Mouse (Mus musculus) bone marrow macrophage, adult 2 months (primary cell): ENCODE results near the gene Psmc3ip. TPM values are rescaled to one million over a fixed set of nuclear protein-coding genes. Genes with fewer than 3 reads are reported as not detected.

Experiments
- H3K27ac ChIP-seq: 2 replicates; pipeline ENCODE4 v1.5.1; 2012; ENCODE audit warnings: low read depth, low read length; ENCODE audit not compliant: insufficient read depth
- H3K4me1 ChIP-seq: 2 replicates; pipeline ENCODE4 v1.6.1; 2012; ENCODE audit warnings: low read length; ENCODE audit not compliant: control insufficient read depth, insufficient read depth
- H3K4me3 ChIP-seq: 2 replicates; pipeline ENCODE4 v1.5.1; 2012; ENCODE audit warnings: mild to moderate bottlenecking, low read length, moderate library complexity; ENCODE audit not compliant: insufficient read depth
- CTCF ChIP-seq: IDR thresholded peaks from 2 replicates; pipeline ENCODE4 v1.5.1; 2012; ENCODE audit warnings: low read depth, mild to moderate bottlenecking, low read length, moderate library complexity
- POLR2A ChIP-seq: IDR thresholded peaks from 2 replicates; pipeline ENCODE4 v1.6.1; 2012; ENCODE audit warnings: mild to moderate bottlenecking, low read depth, low read length, borderline replicate concordance
- polyA plus RNA-seq: library from polyadenylated mRNA; stranded (reverse); fragments of >200 nt; gene quantifications from 2 replicates; pipeline ENCODE4 v1.2.4, GENCODE M21; 2012; ENCODE audit not compliant: missing spikeins, insufficient read depth, insufficient read length

The Psmc3ip gene
- polyA plus RNA-seq, 1 experiment, result 4.1 TPM

GRCm38 (mm10) chr11:101089931-101090330 lies 5.3 kb downstream of the Psmc3ip start:
- Histone ChIP-seq H3K4me3 (no peak overlapping the region), H3K27ac (no peak overlapping the region), H3K4me1 (peaks cover 24% of the 10 kb centered on the region)
- TF ChIP-seq POLR2A (no peak), CTCF (no peak)

GRCm38 (mm10) chr11:101087682-101088055 lies 7.6 kb downstream of the Psmc3ip start:
- H3K27ac ChIP-seq, result no peak overlapping the region
- peaks cover 26% of the 10 kb centered on the region for H3K4me1 ChIP-seq
- no peak for TF ChIP-seq CTCF
- TF ChIP-seq POLR2A, result no peak
- peak overlapping the region; percentile 80 for H3K4me3 ChIP-seq

DNA sequence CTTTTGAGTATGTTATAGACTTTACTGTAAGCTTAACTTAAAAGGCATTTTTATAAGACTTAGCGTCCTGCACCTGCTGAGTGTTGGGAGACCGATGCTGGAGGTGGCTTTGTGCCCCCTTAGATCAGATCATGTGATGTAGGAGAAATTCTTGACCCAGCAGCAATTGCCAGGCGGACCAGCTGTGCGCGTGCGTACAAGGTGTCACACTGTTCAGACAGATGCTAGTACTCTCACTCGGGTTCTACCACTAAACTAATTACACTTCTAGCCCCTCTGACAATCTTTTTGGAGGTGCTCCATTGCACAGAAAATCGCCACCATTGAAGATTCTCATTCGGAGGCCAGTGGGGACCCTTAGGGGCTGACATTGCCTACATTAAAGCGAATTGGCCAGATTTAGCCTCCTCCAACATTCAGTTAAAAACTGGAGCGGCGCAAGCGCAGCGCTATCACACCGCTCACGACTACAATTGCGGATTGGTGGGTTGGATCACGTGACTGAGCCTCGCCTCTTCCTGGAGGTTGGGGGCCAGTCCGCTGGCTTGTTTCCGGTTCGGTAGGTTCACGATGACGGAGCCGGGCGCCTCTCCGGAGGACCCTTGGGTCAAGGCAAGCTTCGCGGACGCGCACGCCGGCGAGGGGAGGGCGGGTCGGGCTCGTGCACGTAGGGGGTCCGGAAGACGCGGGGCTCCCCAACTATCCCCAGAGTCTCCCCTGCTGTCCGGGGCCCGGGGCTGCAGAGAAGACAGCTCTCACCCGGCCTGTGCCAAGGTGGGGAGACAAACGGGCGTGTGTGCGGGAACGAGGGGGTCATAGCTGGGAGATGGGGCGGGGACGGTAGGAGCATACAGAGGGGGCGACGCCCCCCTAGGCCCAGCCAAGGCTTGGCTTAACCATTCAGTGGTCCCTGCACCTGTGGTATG lies 8.2 kb downstream of the Psmc3ip start, which contains the start of gene Mlx:
Gene Mlx (plus strand): TSS at position 522 of the 926 bp plus-strand sequence.
- Histone ChIP-seq H3K27ac (peak within 1 kb of the TSS; percentile 53), H3K4me3 (peak within 1 kb of the TSS; percentile 80), H3K4me1 (peaks cover 26% of the 10 kb centered on the region)
- TF ChIP-seq CTCF, result no peak
- TF ChIP-seq POLR2A, result no peak

DNA sequence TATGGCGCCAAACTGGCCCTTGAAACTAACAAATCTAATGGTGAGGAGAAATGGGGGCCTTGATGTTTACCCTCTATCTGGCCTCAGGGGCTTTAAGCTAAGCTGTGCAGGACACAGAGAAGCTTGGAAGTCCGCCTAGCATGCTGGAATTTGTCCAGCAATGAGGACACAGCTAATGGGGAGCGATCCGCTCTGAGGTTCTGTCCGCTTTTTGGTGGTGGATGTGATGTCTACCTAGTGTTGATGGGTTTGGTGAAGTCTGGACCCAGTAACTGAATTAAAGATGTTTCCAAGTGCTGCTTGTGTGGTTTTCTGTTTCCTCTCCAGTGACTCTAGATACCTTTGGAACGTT lies 8.9 kb downstream of the Psmc3ip start:
- TF ChIP-seq CTCF, result no peak
- TF ChIP-seq POLR2A, result no peak
- Histone ChIP-seq H3K27ac (peak overlapping the region; percentile 53), H3K4me3 (peak overlapping the region; percentile 80), H3K4me1 (peaks cover 27% of the 10 kb centered on the region)

GRCm38 (mm10) chr11:101085617-101086322 lies 9.5 kb downstream of the Psmc3ip start:
- no peak overlapping the region for H3K27ac ChIP-seq

DNA sequence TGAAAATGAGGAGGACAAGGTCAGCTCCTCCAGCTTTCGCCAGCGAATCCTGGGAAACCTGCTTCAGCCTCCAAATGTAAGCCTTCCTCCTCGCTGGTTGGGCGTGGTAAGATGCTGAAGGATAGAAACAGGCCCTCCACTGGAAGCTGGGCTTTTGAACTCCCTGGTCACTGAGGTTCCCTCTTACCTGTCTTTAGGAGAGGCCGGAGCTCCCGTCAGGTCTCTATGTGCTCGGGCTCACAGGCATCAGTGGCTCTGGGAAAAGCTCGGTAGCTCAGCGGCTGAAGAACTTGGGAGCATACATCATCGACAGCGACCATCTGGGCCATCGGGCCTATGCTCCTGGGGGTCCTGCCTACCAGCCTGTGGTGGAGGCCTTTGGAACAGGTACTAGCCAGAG lies 10.4 kb downstream of the Psmc3ip start:
- Histone ChIP-seq H3K4me3 (no peak overlapping the region), H3K4me1 (peaks cover 33% of the 10 kb centered on the region), H3K27ac (no peak overlapping the region)
- TF ChIP-seq POLR2A, result no peak
- TF ChIP-seq CTCF, result no peak

More at GRCm38 (mm10) chr11:101085617-101086322, 9.5 kb downstream of the Psmc3ip start:
- no peak overlapping the region for H3K4me3 ChIP-seq
- peaks cover 32% of the 10 kb centered on the region for H3K4me1 ChIP-seq
- TF ChIP-seq CTCF, result no peak
- TF ChIP-seq POLR2A, result no peak

- Histone ChIP-seq H3K27ac (no peak overlapping the region), H3K4me3 (no peak overlapping the region), H3K4me1 (peaks cover 33% of the 10 kb centered on the region)
- TF ChIP-seq POLR2A, result no peak
- no peak for TF ChIP-seq CTCF
Observed at GRCm38 (mm10) chr11:101084246-101084645, 11.0 kb downstream of the Psmc3ip start.

DNA sequence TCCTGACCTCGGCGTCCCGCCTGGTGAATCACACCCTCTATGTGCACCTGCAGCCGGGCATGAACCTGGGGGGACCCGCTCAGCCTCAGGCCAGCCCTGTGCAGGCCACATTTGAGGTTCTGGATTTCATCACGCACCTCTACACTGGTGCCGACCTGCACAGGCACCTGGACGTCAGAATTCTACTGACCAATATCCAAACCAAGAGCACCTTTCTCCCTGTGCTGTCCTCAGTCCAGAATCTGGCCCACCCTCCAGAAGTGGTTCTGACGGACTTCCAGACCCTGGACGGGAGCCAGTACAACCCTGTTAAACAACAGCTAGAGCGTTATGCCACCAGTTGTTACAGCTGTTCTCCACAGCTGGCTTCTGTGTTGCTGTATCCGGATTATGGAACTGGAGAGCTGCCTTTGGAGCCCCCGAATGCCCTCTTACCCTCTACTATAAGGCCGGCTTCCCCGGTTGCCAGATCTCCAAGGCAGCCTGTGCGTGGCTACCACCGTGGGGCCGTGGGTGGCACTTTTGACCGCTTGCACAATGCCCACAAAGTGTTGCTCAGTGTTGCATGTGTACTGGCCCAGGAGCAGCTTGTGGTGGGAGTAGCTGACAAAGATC lies 12.0 kb downstream of the Psmc3ip start:
- H3K4me3 ChIP-seq, result peak overlapping the region; percentile 79
- peak overlapping the region; percentile 89 for H3K27ac ChIP-seq
- TF ChIP-seq POLR2A (no peak), CTCF (no peak)
- peaks cover 32% of the 10 kb centered on the region for H3K4me1 ChIP-seq

- peaks cover 27% of the 10 kb centered on the region for H3K4me1 ChIP-seq
- TF ChIP-seq POLR2A, result no peak
- no peak for TF ChIP-seq CTCF
- H3K4me3 ChIP-seq, result peak within 1 kb of the TSS; percentile 82
- peak within 1 kb of the TSS; percentile 89 for H3K27ac ChIP-seq
Observed at GRCm38 (mm10) chr11:101082208-101083082, 12.8 kb downstream of the Psmc3ip start, which contains the start of gene Coasy. TSS of gene Coasy (plus strand) at chr11:101082565.
